In genomic region chr16:20425855-20426598, GRCm38 (mm10) we compare ENCODE assay signal across 8 mouse cellular contexts. TPM values are rescaled to one million over a fixed set of nuclear protein-coding genes. Genes with fewer than 3 reads are reported as not detected.
DNase-seq lines count a peak whose midpoint lies in the region; ATAC-seq and TF ChIP-seq lines count a peak whose summit lies in the region.

TSS of gene Abcc5 (minus strand) at chr16:20426394.

- peaks cover 12% of the 10 kb centered on the region for H3K4me1 ChIP-seq in heart, embryonic 11.5 days (ENCODE audit: control insufficient read depth, insufficient read depth, low read length)
- H3K4me1 ChIP-seq in kidney, embryonic 16.5 days (ENCODE audit: insufficient read depth, low read length): peaks cover 11% of the 10 kb centered on the region
- peaks cover 2% of the 10 kb centered on the region; the same call in 1 of the 2 replicates for H3K4me1 ChIP-seq in liver, adult 2 months (ENCODE audit: control insufficient read depth, insufficient read depth, low read length)

- H3K79me2 ChIP-seq in liver, adult 2 months (ENCODE audit: control insufficient read depth, insufficient read depth, low read length): no peaks in the 10 kb centered on the region
- H3K79me2 ChIP-seq in myocyte (ENCODE audit: control insufficient read depth, insufficient read depth): peaks cover 31% of the 10 kb centered on the region

- peak within 1 kb of the TSS; percentile 91 for H3K9ac ChIP-seq in heart, embryonic 11.5 days (ENCODE audit: low read depth, low read length)
- peak within 1 kb of the TSS; percentile 83 for H3K9ac ChIP-seq in kidney, embryonic 16.5 days (replicated peaks; ENCODE audit: low read length)
- peak within 1 kb of the TSS; percentile 50 for H3K9ac ChIP-seq in liver, adult 2 months (ENCODE audit: low read depth, low read length)

- H3K27ac ChIP-seq in heart, embryonic 11.5 days (ENCODE audit: low read depth, low read length): peak within 1 kb of the TSS; percentile 82
- H3K27ac ChIP-seq in kidney, embryonic 16.5 days (ENCODE audit: low read length): peak within 1 kb of the TSS; percentile 80
- no peak within 1 kb of the TSS for H3K27ac ChIP-seq in liver, adult 2 months (replicated peaks; ENCODE audit: insufficient read depth, low read depth, low read length)

- no peaks in the 10 kb centered on the region for H3K36me3 ChIP-seq in heart, embryonic 11.5 days (ENCODE audit: control insufficient read depth, insufficient read depth, low read length)
- peaks cover 4% of the 10 kb centered on the region for H3K36me3 ChIP-seq in kidney, embryonic 16.5 days (ENCODE audit: insufficient read depth, low read length)
- no peaks in the 10 kb centered on the region; the same call in 1 of the 2 replicates for H3K36me3 ChIP-seq in liver, adult 2 months (ENCODE audit: control insufficient read depth, insufficient read depth, low read length)
- H3K36me3 ChIP-seq in myocyte (ENCODE audit: control insufficient read depth, insufficient read depth): no peaks in the 10 kb centered on the region
- H3K36me3 ChIP-seq in splenic B cell, adult 2 months (ENCODE audit: control insufficient read depth, insufficient read depth, low read length, poor library complexity, severe bottlenecking): no peaks in the 10 kb centered on the region

- peak; percentile 86 for TF ChIP-seq CTCF in liver, adult 2 months (IDR thresholded peaks at IDR 0.05; ENCODE audit: low read depth, low read length)

- peak within 1 kb of the TSS; percentile 83 for H3K4me3 ChIP-seq in heart, embryonic 11.5 days (ENCODE audit: low read depth, low read length)
- H3K4me3 ChIP-seq in kidney, embryonic 16.5 days (ENCODE audit: low read length): peak within 1 kb of the TSS; percentile 83
- H3K4me3 ChIP-seq in liver, adult 2 months (ENCODE audit: insufficient read depth, low read depth, low read length): peak within 1 kb of the TSS; percentile 71
- H3K4me3 ChIP-seq in myocyte: peak within 1 kb of the TSS; percentile 79

- ATAC-seq in erythroblast, adult 5-6 weeks (replicated peaks; ENCODE audit: low FRiP score, poor library complexity, severe bottlenecking): peak; percentile 88
- ATAC-seq in heart, embryonic 11.5 days (replicated peaks; ENCODE audit: insufficient number of reproducible peaks, low FRiP score, low TSS enrichment): peak; percentile 94
- peak; percentile 99 for ATAC-seq in kidney, embryonic 16.5 days (ENCODE audit: low FRiP score, low TSS enrichment)

- under 1% methylated on average over 62 of the region's 62 CpGs for WGBS in heart, embryonic 11.5 days (ENCODE audit: insufficient replicate concordance)
- WGBS in kidney, embryonic 16.5 days: under 1% methylated on average over 62 of the region's 62 CpGs
- under 1% methylated on average over 62 of the region's 62 CpGs for WGBS in liver, adult 2 months

- peak within 1 kb of the TSS; percentile 80 for H3K4me2 ChIP-seq in heart, embryonic 11.5 days
- H3K4me2 ChIP-seq in kidney, embryonic 16.5 days (replicated peaks; ENCODE audit: low read depth, low read length): peak within 1 kb of the TSS; percentile 68
- peak within 1 kb of the TSS; percentile 86 for H3K4me2 ChIP-seq in myocyte (ENCODE audit: low read depth)

- H3K9me3 ChIP-seq in heart, embryonic 11.5 days (replicated peaks; ENCODE audit: control insufficient read depth, low read length): no peaks in the 10 kb centered on the region
- H3K9me3 ChIP-seq in kidney, embryonic 16.5 days (ENCODE audit: low read length): no peaks in the 10 kb centered on the region

- DNase-seq in B cell, adult 2 months: peak; percentile 91 to 92
- DNase-seq in brain, adult 2 months (ENCODE audit: low read depth, low spot score): peak; percentile 99
- DNase-seq in liver, adult 2 months (ENCODE audit: extremely low read depth, low read depth, low spot score): peak; percentile 30
- DNase-seq in splenic B cell, adult 2 months (ENCODE audit: low read depth, low spot score): peak; percentile 90

- no peaks in the 10 kb centered on the region for H3K27me3 ChIP-seq in heart, embryonic 11.5 days (ENCODE audit: control insufficient read depth, insufficient read depth, low read length)
- H3K27me3 ChIP-seq in kidney, embryonic 16.5 days (ENCODE audit: insufficient read depth, low read length): no peaks in the 10 kb centered on the region
- H3K27me3 ChIP-seq in liver, adult 2 months (ENCODE audit: control insufficient read depth, insufficient read depth, low read length): no peaks in the 10 kb centered on the region
- H3K27me3 ChIP-seq in myocyte (ENCODE audit: control insufficient read depth, insufficient read depth, insufficient read length): no peaks in the 10 kb centered on the region
- no peaks in the 10 kb centered on the region for H3K27me3 ChIP-seq in splenic B cell, adult 2 months (ENCODE audit: control insufficient read depth, insufficient read depth, low read length, poor library complexity, severe bottlenecking)

- TF ChIP-seq POLR2A in liver, adult 2 months (IDR thresholded peaks at IDR 0.05; ENCODE audit: extremely low read depth, insufficient read depth, low read length): 0 out of 2 replicates have a peak, but pooled peaks have one; percentile 20
- peak; percentile 69 for TF ChIP-seq POLR2A in myocyte (IDR thresholded peaks at IDR 0.05; ENCODE audit: insufficient read length, low read depth)

- H3ac ChIP-seq in myocyte (ENCODE audit: control insufficient read depth, insufficient read length): peak within 1 kb of the TSS; percentile 4

TF ChIP-seq in myocyte, 11 proteins besides CTCF, POLR2A, EP300 and RAD21:
- TF ChIP-seq POLR2AphosphoS2 (IDR thresholded peaks at IDR 0.05; ENCODE audit: insufficient read length, low read depth) (peak; percentile 62), E2F4 (IDR thresholded peaks at IDR 0.05; ENCODE audit: insufficient read depth) (peak; percentile 27), MYOG (IDR thresholded peaks at IDR 0.05; ENCODE audit: control insufficient read depth in 1 of 3, insufficient read depth in 1 of 3, insufficient read length in 2 of 3, low read depth in 2 of 3) (peak in 1 of 3 experiments; percentile 36), USF1 (IDR thresholded peaks at IDR 0.05; ENCODE audit: low read depth) (no peak), TCF3 (IDR thresholded peaks at IDR 0.05; ENCODE audit: insufficient read length, low read depth) (no peak), MAX (IDR thresholded peaks at IDR 0.05; ENCODE audit: low read depth) (no peak), CEBPB (IDR thresholded peaks at IDR 0.05; ENCODE audit: insufficient read depth, poor library complexity, severe bottlenecking) (peak; percentile 96), REST (IDR thresholded peaks at IDR 0.05; ENCODE audit: insufficient read depth, insufficient read length) (peak; percentile 53), MYOD1 (IDR thresholded peaks at IDR 0.05; ENCODE audit: control insufficient read depth in 1 of 3, insufficient read length in 2 of 3, low read depth in 2 of 3) (peak in 1 of 3 experiments; percentile 50), SRF (IDR thresholded peaks at IDR 0.05; ENCODE audit: control insufficient read depth, insufficient read length, low read depth) (peak; percentile 12), TCF12 (IDR thresholded peaks at IDR 0.05; ENCODE audit: insufficient read depth, poor library complexity, severe bottlenecking) (no peak)

RNA-seq across cellular contexts. Expression of gene Abcc5, which starts in this region (rescaled TPM):
- total RNA-seq in erythroblast, adult 5-6 weeks (2015; ENCODE audit: low replicate concordance): 26.8 and 30.0 TPM in 2 replicates
- 32.8 and 56.3 TPM in 2 replicates for total RNA-seq in erythroblast, adult 5-6 weeks (2017; ENCODE audit: low replicate concordance)
- 54.6 and 66.1 TPM in 2 replicates for polyA plus RNA-seq in heart, embryonic 11.5 days (2014; fragmentation: Nextera tagmentation; extraction: Ambion mirVana)
- polyA plus RNA-seq in kidney, embryonic 16.5 days (2015; fragmentation: Nextera tagmentation; extraction: Ambion mirVana): 66.9 and 68.1 TPM in 2 replicates
- 6.6 and 7.9 TPM in 2 replicates for total RNA-seq in liver, adult 2 months (2014; rRNA removed)
- 4.3 and 7.7 TPM in 2 replicates for polyA plus RNA-seq in liver, adult 2 months (2012; rRNA removed)
- 23.1 TPM for polyA plus RNA-seq in myocyte (2012; fragmentation: generic; extraction: Trizol)

Comparison
In these comparisons a context has a peak if more than half of its experiments do, and no peak if none do; other contexts are left out.
1. DNase-seq: peak in every context shown above with its lines; median percentile 99 in brain, adult 2 months; 92 in B cell, adult 2 months; 90 in splenic B cell, adult 2 months; 30 in liver, adult 2 months.